Comparison of ENCODE assay signal across 13 mouse cellular contexts in genomic region chr17:52810773-52811172, GRCm38 (mm10).
A peak's percentile ranks its signal among the peaks of the same experiment; 100 is the strongest.
DNase-seq lines count a peak whose midpoint lies in the region; ATAC-seq and TF ChIP-seq lines count a peak whose summit lies in the region.
"Had no signal": no experiment of that assay in that cellular context is flagged by ENCODE, and none has a peak within 500 bp of the region (broad histone marks: within the 10 kb centered on the region; RNA-seq: fewer than 3 reads in every experiment).

No protein-coding gene starts in this region.

- no peaks in the 10 kb centered on the region for H3K4me1 ChIP-seq in liver, adult 2 months (ENCODE audit: control insufficient read depth, insufficient read depth, low read length)
- no peaks in the 10 kb centered on the region for H3K4me1 ChIP-seq in embryonic fibroblast, embryonic 13.5 days (ENCODE audit: control insufficient read depth, insufficient read depth, low read length)
- H3K4me1 ChIP-seq: hindbrain, embryonic 13.5 days had no signal

- H3K79me2 ChIP-seq in liver, adult 2 months (ENCODE audit: control insufficient read depth, insufficient read depth, low read length) = no peaks in the 10 kb centered on the region

- H3K27ac ChIP-seq in liver, adult 2 months (replicated peaks; ENCODE audit: insufficient read depth, low read depth, low read length) = no peak overlapping the region
- peak overlapping the region; percentile 73; the same call in 1 of the 2 replicates for H3K27ac ChIP-seq in embryonic fibroblast, embryonic 13.5 days (ENCODE audit: insufficient read depth, low read length)
- H3K27ac ChIP-seq in left cerebral cortex, adult 2 months = no peak overlapping the region
- H3K27ac ChIP-seq: hindbrain, embryonic 13.5 days had no signal

- TF ChIP-seq CTCF in liver, adult 2 months (IDR thresholded peaks at IDR 0.05; ENCODE audit: low read depth, low read length) = no peak
- TF ChIP-seq CTCF in embryonic fibroblast, embryonic 13.5 days (IDR thresholded peaks at IDR 0.05; ENCODE audit: borderline replicate concordance, insufficient read depth, low read length) = no peak
- TF ChIP-seq CTCF in left cerebral cortex, adult 2 months (IDR thresholded peaks at IDR 0.05) = no peak

- no peak overlapping the region for H3K9ac ChIP-seq in liver, adult 2 months (ENCODE audit: low read depth, low read length)
- H3K9ac ChIP-seq: hindbrain, embryonic 13.5 days had no signal

- H3K27me3 ChIP-seq in liver, adult 2 months (ENCODE audit: control insufficient read depth, insufficient read depth, low read length) = no peaks in the 10 kb centered on the region
- H3K27me3 ChIP-seq: hindbrain, embryonic 13.5 days had no signal

- ATAC-seq in cerebellum, adult (ENCODE audit: insufficient number of reproducible peaks, low FRiP score, low TSS enrichment) = no peak

- peak; percentile 2 for DNase-seq in cerebellum, adult 9-10 months
- peak; percentile 16 to 39 for DNase-seq in heart, postnatal 10 days
- no peak for DNase-seq in heart, adult 11 months
- DNase-seq in liver, adult 2 months (ENCODE audit: extremely low read depth, low read depth, low spot score) = peak; percentile 1
- no peak for DNase-seq in liver
- DNase-seq in left cerebral cortex, adult 2 months (ENCODE audit: extremely low spot score in 1 of 2, low spot score in 2 of 2) = no peak
- DNase-seq: B cell, adult 2 months; layer of hippocampus, adult 9-11 months; thymus, postnatal 14 days had no signal

- WGBS in liver, adult 2 months = 84% methylated on average over 1 of the region's 1 CpGs

- H3K36me3 ChIP-seq in liver, adult 2 months (ENCODE audit: control insufficient read depth, insufficient read depth, low read length) = no peaks in the 10 kb centered on the region

- TF ChIP-seq POLR2A in liver, adult 2 months (IDR thresholded peaks at IDR 0.05; ENCODE audit: extremely low read depth, insufficient read depth, low read length) = no peak
- TF ChIP-seq POLR2A in embryonic fibroblast, embryonic 13.5 days (IDR thresholded peaks at IDR 0.05; ENCODE audit: low read depth, low read length) = no peak

- intact Hi-C loops in heart, postnatal 10 days (cut with DNase I) = no loop called here
- intact Hi-C loops in left cerebral cortex, adult 2 months (cut with DNase I) = no loop called here

- no peak overlapping the region for H3K4me3 ChIP-seq in liver, adult 2 months (ENCODE audit: insufficient read depth, low read depth, low read length)
- H3K4me3 ChIP-seq in embryonic fibroblast, embryonic 13.5 days (ENCODE audit: insufficient read depth, low read length) = no peak overlapping the region
- no peak overlapping the region for H3K4me3 ChIP-seq in left cerebral cortex, adult 2 months
- H3K4me3 ChIP-seq: hindbrain, embryonic 13.5 days; myocyte had no signal

Comparison
In these comparisons a context has a peak if more than half of its experiments do, and no peak if none do; other contexts are left out.
1. DNase-seq: peak in cerebellum, adult 9-10 months (single experiment), heart, postnatal 10 days (2 of 2) and liver, adult 2 months (single experiment); none in heart, adult 11 months (single experiment), liver (single experiment) and left cerebral cortex, adult 2 months (0 of 2).